Mouse (Mus musculus) liver, embryonic 16.5 days (tissue): ENCODE measurements around the gene Zfp580. TPM values are rescaled to one million over a fixed set of nuclear protein-coding genes. Genes with fewer than 3 reads are reported as not detected.
A peak's percentile ranks its signal among the peaks of the same experiment; 100 is the strongest.

Source experiments
- ATAC-seq: fragments of 200-750 bp; cut with Nextera tagmentation; 2 replicates; pipeline ENCODE4 v1.8.0; 2017; ENCODE audit warnings: low read depth, mild to moderate bottlenecking, moderate number of reproducible peaks, moderate library complexity
- H3K27ac ChIP-seq: fragments of 300-500 bp; sonication (generic); 2 replicates; pipeline ENCODE4 v1.5.1; 2014; ENCODE audit warnings: mild to moderate bottlenecking, low read length
- H3K27me3 ChIP-seq: fragments of 300-500 bp; sonication (generic); 2 replicates; pipeline ENCODE4 v1.6.1; 2014; ENCODE audit warnings: low read depth, low read length, mixed read lengths; ENCODE audit not compliant: control insufficient read depth, insufficient read depth
- H3K36me3 ChIP-seq: fragments of 300-500 bp; sonication (generic); 2 replicates; pipeline ENCODE4 v1.6.1; 2014; ENCODE audit warnings: mild to moderate bottlenecking; ENCODE audit not compliant: control insufficient read depth, insufficient read depth
- H3K4me1 ChIP-seq: fragments of 300-500 bp; sonication (generic); 2 replicates; pipeline ENCODE4 v1.6.1; 2014; ENCODE audit warnings: low read depth, low read length, mixed read lengths; ENCODE audit not compliant: control insufficient read depth
- H3K4me2 ChIP-seq: fragments of 300-500 bp; sonication (generic); 2 replicates; pipeline ENCODE4 v1.6.1; 2014; ENCODE audit warnings: low read depth, low read length, mixed read lengths
- H3K4me3 ChIP-seq: fragments of 300-500 bp; sonication (generic); 2 replicates; pipeline ENCODE4 v1.5.1; 2014; ENCODE audit warnings: low read depth, mild to moderate bottlenecking, low read length
- H3K9ac ChIP-seq: fragments of 300-500 bp; sonication (generic); 2 replicates; pipeline ENCODE4 v1.6.1; 2014; ENCODE audit warnings: low read depth, low read length
- H3K9me3 ChIP-seq: fragments of 300-500 bp; sonication (generic); replicated peaks from 2 replicates; pipeline ENCODE4 v1.6.1; 2016; ENCODE audit warnings: low read length; ENCODE audit not compliant: control insufficient read depth
- WGBS: fragments of 180-500 bp; shearing (Covaris S2); extraction: QIAGEN DNeasy Blood & Tissue Kit; methylation state at CpG from one replicate; pipeline ENCODE4 v1.1.7; 2014; ENCODE audit not compliant: insufficient replicate concordance; 5-methylcytosine and 5-hydroxymethylcytosine counted together
- polyA plus RNA-seq: library from polyadenylated mRNA; unstranded; fragments of >200 nt; fragmentation: Nextera tagmentation; extraction: Ambion mirVana; gene quantifications from 2 replicates; pipeline ENCODE4 v1.2.1, GENCODE M21; 2015

Gene Zfp580
- polyA plus RNA-seq, 1 experiment from 2014 or later = 1.8 TPM

- ATAC-seq = peak; percentile 17
- WGBS = 34% methylated on average over 10 of the region's 10 CpGs
Measured at GRCm38 (mm10) chr7:5101066-5101663, 49.8 kb downstream of the Zfp580 start.

DNA sequence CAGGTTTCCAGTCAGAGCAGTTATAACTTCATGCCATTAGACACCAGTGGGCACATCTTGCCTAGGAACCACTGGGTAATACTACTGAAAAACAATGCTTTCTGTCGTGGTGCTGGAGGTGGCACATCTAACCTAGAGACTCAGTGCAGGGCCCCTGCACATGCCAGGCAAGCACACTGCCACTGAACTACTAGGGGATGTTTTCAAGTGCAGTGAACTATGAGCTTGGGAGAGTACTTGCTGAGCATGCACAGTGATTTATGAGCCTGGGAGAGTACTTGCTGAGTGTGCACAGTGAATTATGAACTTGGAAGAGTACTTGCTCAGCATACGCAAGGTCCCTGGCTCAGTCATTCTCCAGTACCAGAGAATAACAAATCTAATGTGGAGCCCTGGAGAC lies 51.2 kb downstream of the Zfp580 start:
- ATAC-seq = no peak
- H3K27ac ChIP-seq = no peak overlapping the region
- H3K9me3 ChIP-seq = no peaks in the 10 kb centered on the region
- no peak overlapping the region for H3K9ac ChIP-seq
- H3K4me1 ChIP-seq = no peaks in the 10 kb centered on the region
- peaks cover 11% of the 10 kb centered on the region for H3K36me3 ChIP-seq
- no peak overlapping the region for H3K4me2 ChIP-seq
- H3K27me3 ChIP-seq = no peaks in the 10 kb centered on the region
- H3K4me3 ChIP-seq = no peak overlapping the region
- WGBS = 64% methylated on average over 2 of the region's 2 CpGs

More at GRCm38 (mm10) chr7:5101066-5101663, 49.8 kb downstream of the Zfp580 start:
- Histone ChIP-seq H3K27ac (no peak overlapping the region), H3K4me1 (no peaks in the 10 kb centered on the region), H3K9ac (no peak overlapping the region), H3K4me2 (no peak overlapping the region), H3K27me3 (no peaks in the 10 kb centered on the region), H3K9me3 (no peaks in the 10 kb centered on the region), H3K4me3 (no peak overlapping the region), H3K36me3 (peaks cover 18% of the 10 kb centered on the region)

Other genes starting within 250 kb of the Zfp580 start
- gene Ube2s, start 238.9 kb upstream of the Zfp580 start, polyA plus RNA-seq = 261 and 272 TPM in 2 replicates
- gene Shisa7, start 206.8 kb upstream of the Zfp580 start, polyA plus RNA-seq = not detected in 2 replicates
- gene Isoc2b, start 181.3 kb upstream of the Zfp580 start, polyA plus RNA-seq = 4.1 and 4.8 TPM in 2 replicates
- 0.49 and 0.89 TPM in 2 replicates for gene Isoc2a, start 174.4 kb upstream of the Zfp580 start, polyA plus RNA-seq
- gene Gm36210, start 145.0 kb upstream of the Zfp580 start, polyA plus RNA-seq = not detected in 2 replicates
- gene Zfp628, start 136.3 kb upstream of the Zfp580 start, polyA plus RNA-seq = 1.4 and 1.9 TPM in 2 replicates
- gene Nat14, start 129.5 kb upstream of the Zfp580 start, polyA plus RNA-seq = 0.25 and 0.37 TPM in 2 replicates
- gene Ssc5d, start 125.8 kb upstream of the Zfp580 start, polyA plus RNA-seq = 0.08 and 0.20 TPM in 2 replicates
- gene Sbk2, start 87.1 kb upstream of the Zfp580 start, polyA plus RNA-seq = not detected in 2 replicates
- gene Sbk3, start 80.4 kb upstream of the Zfp580 start, polyA plus RNA-seq = not detected in 2 replicates
- 3.6 and 4.5 TPM in 2 replicates for gene Zfp579, start 55.4 kb upstream of the Zfp580 start, polyA plus RNA-seq
- gene Zfp524, start 37.1 kb upstream of the Zfp580 start, polyA plus RNA-seq = 7.8 and 10.2 TPM in 2 replicates
- gene Fiz1, start 36.8 kb upstream of the Zfp580 start, polyA plus RNA-seq = 10.4 and 12.5 TPM in 2 replicates
- gene Gm44973, start 36.0 kb upstream of the Zfp580 start, polyA plus RNA-seq = 0.58 and 0.89 TPM in 2 replicates
- gene Zfp865, start 31.2 kb upstream of the Zfp580 start, polyA plus RNA-seq = 1.1 and 1.2 TPM in 2 replicates
- 0.16 and 0.40 TPM in 2 replicates for gene Ccdc106, start 31.0 kb upstream of the Zfp580 start, polyA plus RNA-seq
- not detected in 2 replicates for gene 4632433K11Rik, start 17.4 kb upstream of the Zfp580 start, polyA plus RNA-seq
- 1.3 and 1.7 TPM in 2 replicates for gene Zfp784, start 13.1 kb upstream of the Zfp580 start, polyA plus RNA-seq
- 48.2 and 48.8 TPM in 2 replicates for gene U2af2, start 10.6 kb downstream of the Zfp580 start, polyA plus RNA-seq
- gene Epn1, start 28.7 kb downstream of the Zfp580 start, polyA plus RNA-seq = 45.2 and 46.6 TPM in 2 replicates
- gene Rfpl4, start 65.4 kb downstream of the Zfp580 start, polyA plus RNA-seq = not detected in 2 replicates
- 0.11 and 0.27 TPM in 2 replicates for gene Rasl2-9, start 74.4 kb downstream of the Zfp580 start, polyA plus RNA-seq
- not detected in 2 replicates for gene Vmn1r55, start 98.1 kb downstream of the Zfp580 start, polyA plus RNA-seq
- gene Vmn1r56, start 145.2 kb downstream of the Zfp580 start, polyA plus RNA-seq = not detected in 2 replicates
- not detected in 2 replicates for gene Vmn1r57, start 167.0 kb downstream of the Zfp580 start, polyA plus RNA-seq